Mouse (Mus musculus) layer of hippocampus, adult 8-10 months (tissue): ENCODE results near the gene Sema6c. TPM values are rescaled to one million over a fixed set of nuclear protein-coding genes. Genes with fewer than 3 reads are reported as not detected.

ENCODE experiments used
- microRNA-seq, 2 experiments: library from miRNA; unstranded; fragments of <30 nt; microRNA quantifications; one replicate each; pipeline ENCODE4 v1.2.0; 2022
- total RNA-seq, 4 experiments: library from RNA; stranded (reverse); gene quantifications; 2 replicates each; pipeline ENCODE4 v1.2.4; 2022

The Sema6c gene
- total RNA-seq, 4 experiments from 2014 or later, result 27.1 to 36.4 (median 30.9) TPM

Small RNAs within 50 kb of the gene (microRNA-seq; reads per million reads assigned to microRNA genes)
- gene Mir8099-1, result 0 reads per million in 2 experiments

Other genes with a start within 250 kb of the Sema6c start
- 10 to 100 TPM; 11.1 to 14.5 (median 12.5) TPM for gene Selenbp1, start 227.4 kb upstream of the Sema6c start, total RNA-seq
- gene Rfx5, start 206.4 kb upstream of the Sema6c start, total RNA-seq, result 10 to 100 TPM; 21.9 to 28.9 (median 24.6) TPM
- gene Pi4kb, start 185.7 kb upstream of the Sema6c start, total RNA-seq, result 10 to 100 TPM; 58.7 to 64.8 (median 59.6) TPM
- 10 to 100 TPM; 25.1 to 35.1 (median 30.6) TPM for gene Zfp687, start 145.0 kb upstream of the Sema6c start, total RNA-seq
- gene Psmd4, start 117.8 kb upstream of the Sema6c start, total RNA-seq, result 100 to 1,000 TPM; 137 to 166 (median 159) TPM
- gene Pip5k1a, start 53.5 kb upstream of the Sema6c start, total RNA-seq, result 10 to 100 TPM; 58.5 to 66.8 (median 64.8) TPM
- 10 to 100 TPM; 36.9 to 45.8 (median 43.4) TPM for gene Vps72, start 49.4 kb upstream of the Sema6c start, total RNA-seq
- gene Tmod4, start 36.0 kb upstream of the Sema6c start, total RNA-seq, result under 1 TPM in 2 of 4 experiments, not detected in 2; 0.55 to 0.81 TPM
- gene Scnm1, start 26.4 kb upstream of the Sema6c start, total RNA-seq, result 10 to 100 TPM; 51.4 to 57.8 (median 54.9) TPM
- 10 to 100 TPM; 12.5 to 17.7 (median 13.4) TPM for gene Lysmd1, start 26.4 kb upstream of the Sema6c start, total RNA-seq
- gene Tnfaip8l2, start 18.1 kb upstream of the Sema6c start, total RNA-seq, result 10 to 100 TPM in 1 of 4 experiments, 1 to 10 TPM in 3; 1.7 to 11.1 (median 5.4) TPM
- gene Gabpb2, start 57.5 kb downstream of the Sema6c start, total RNA-seq, result 10 to 100 TPM; 15.7 to 18.0 (median 17.5) TPM
- 10 to 100 TPM; 72.9 to 79.5 (median 77.2) TPM for gene Cdc42se1, start 68.3 kb downstream of the Sema6c start, total RNA-seq
- gene Mllt11, start 71.7 kb downstream of the Sema6c start, total RNA-seq, result 100 to 1,000 TPM; 265 to 305 (median 277) TPM
- under 1 TPM in 3 of 4 experiments, not detected in 1; 0.25 to 0.45 (median 0.41) TPM for gene Gm128, start 81.1 kb downstream of the Sema6c start, total RNA-seq
- gene Bnipl, start 90.7 kb downstream of the Sema6c start, total RNA-seq, result under 1 TPM in 3 of 4 experiments, not detected in 1; 0.43 to 0.95 (median 0.63) TPM
- gene Mindy1, start 120.9 kb downstream of the Sema6c start, total RNA-seq, result 10 to 100 TPM; 20.7 to 28.4 (median 23.9) TPM
- 10 to 100 TPM; 19.2 to 22.4 (median 21.0) TPM for gene Prune1, start 121.6 kb downstream of the Sema6c start, total RNA-seq
- gene Anxa9, start 146.7 kb downstream of the Sema6c start, total RNA-seq, result 1 to 10 TPM in 2 of 4 experiments, under 1 TPM in 2; 0.85 to 1.4 (median 1.2) TPM
- gene Cers2, start 154.3 kb downstream of the Sema6c start, total RNA-seq, result 10 to 100 TPM; 49.1 to 65.7 (median 61.2) TPM
- gene Setdb1, start 196.7 kb downstream of the Sema6c start, total RNA-seq, result 10 to 100 TPM; 33.8 to 45.9 (median 41.6) TPM
- not detected for gene 4930558C23Rik, start 242.4 kb downstream of the Sema6c start, total RNA-seq